Mouse (Mus musculus) heart, postnatal 0 days (tissue): ENCODE data around the gene Fnbp1.

ENCODE experiments used
- CTCF ChIP-seq: IDR thresholded peaks from 2 replicates; pipeline ENCODE4 v1.5.1; 2016; ENCODE audit warnings: antibody characterized with exemption, control low read depth, low read depth
- EP300 ChIP-seq: IDR thresholded peaks from 2 replicates; pipeline ENCODE4 v1.6.1; 2016; ENCODE audit warnings: antibody characterized with exemption, low read depth

DNA sequence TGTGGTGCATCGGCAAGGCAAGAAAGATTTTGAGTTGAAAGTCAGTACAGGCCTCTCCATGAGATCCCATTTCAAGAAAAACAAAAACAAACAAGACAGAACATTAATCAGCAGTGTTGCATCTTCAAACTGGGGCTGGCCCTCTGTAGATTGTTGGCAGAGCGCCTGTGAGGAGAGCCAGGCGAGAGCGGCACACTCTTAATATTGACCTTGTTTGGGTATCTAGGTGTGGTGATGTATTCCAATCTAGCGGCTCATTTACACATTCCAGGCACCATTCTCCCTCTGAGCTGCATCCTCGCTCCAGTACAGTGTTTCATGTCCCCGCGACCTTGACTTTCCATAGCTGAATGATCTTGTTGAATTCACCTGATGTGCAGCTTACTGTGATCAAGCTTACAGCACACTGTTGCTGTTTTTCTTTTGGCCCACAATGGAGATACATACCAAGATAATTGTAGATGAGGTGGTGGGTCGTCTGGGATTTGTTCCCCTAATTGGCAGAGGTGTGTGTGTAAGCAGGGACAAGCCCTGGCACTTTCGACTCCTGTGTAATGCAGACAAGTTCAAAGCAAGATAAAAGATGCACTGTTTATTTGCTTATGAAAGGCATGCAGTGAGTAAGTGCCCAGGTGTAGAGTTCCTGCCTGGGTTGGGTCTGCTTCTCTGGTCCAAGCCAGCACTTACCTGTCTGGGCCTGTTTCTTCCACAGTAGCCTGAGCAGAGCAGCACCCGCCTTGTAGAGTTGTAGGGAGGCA is 21.7 kb upstream of the Fnbp1 start:
- TF ChIP-seq CTCF (no peak), EP300 (no peak)
